ENCODE assay signal across 8 mouse cellular contexts in genomic region chrX:150589696-150590095, GRCm38 (mm10). TPM values are rescaled to one million over a fixed set of nuclear protein-coding genes. Genes with fewer than 3 reads are reported as not detected.
A peak's percentile ranks its signal among the peaks of the same experiment; 100 is the strongest.
DNase-seq lines count a peak whose midpoint lies in the region; ATAC-seq lines count a peak whose summit lies in the region.

Apex2 (minus strand) TSS chrX:150589868.

- peak within 1 kb of the TSS; percentile 58 for H3K4me3 ChIP-seq in kidney, embryonic 15.5 days (replicated peaks)
- peak within 1 kb of the TSS; percentile 42; the same call in 1 of the 2 replicates for H3K4me3 ChIP-seq in forebrain, embryonic 14.5 days (ENCODE audit: low read depth, low read length)
- H3K4me3 ChIP-seq in limb, embryonic 11.5 days (ENCODE audit: low read depth, low read length) = no peak within 1 kb of the TSS
- peak within 1 kb of the TSS; percentile 66 for H3K4me3 ChIP-seq in stomach, embryonic 16.5 days (replicated peaks; ENCODE audit: low read length)

- no peak for ATAC-seq in kidney, embryonic 15.5 days (replicated peaks; ENCODE audit: low FRiP score)
- ATAC-seq in forebrain, embryonic 14.5 days = no peak
- ATAC-seq in limb, embryonic 11.5 days (ENCODE audit: insufficient number of reproducible peaks, low FRiP score, low TSS enrichment, low read depth) = no peak
- ATAC-seq in stomach, embryonic 16.5 days (ENCODE audit: insufficient read depth, low FRiP score) = no peak
- ATAC-seq in frontal cortex, adult (ENCODE audit: low TSS enrichment) = no peak

- H3K36me3 ChIP-seq in kidney, embryonic 15.5 days = peaks cover 12% of the 10 kb centered on the region
- peaks cover 4% of the 10 kb centered on the region for H3K36me3 ChIP-seq in forebrain, embryonic 14.5 days (ENCODE audit: control insufficient read depth, insufficient read depth, low read length)
- no peaks in the 10 kb centered on the region for H3K36me3 ChIP-seq in limb, embryonic 11.5 days (ENCODE audit: control insufficient read depth, insufficient read depth, low read length)
- H3K36me3 ChIP-seq in stomach, embryonic 16.5 days (ENCODE audit: control insufficient read depth, insufficient read depth, low read length) = no peaks in the 10 kb centered on the region

- no peak for DNase-seq in kidney, adult 11 months
- peak; percentile 42 for DNase-seq in adipocyte (ENCODE audit: low spot score)
- DNase-seq in forebrain, embryonic 14.5 days (ENCODE audit: low spot score) = no peak
- no peak for DNase-seq in limb, embryonic 11.5 days (ENCODE audit: low spot score)
- no peak for DNase-seq in spleen, postnatal 14 days (ENCODE audit: low spot score in 2 of 2)

- no peaks in the 10 kb centered on the region for H3K9me3 ChIP-seq in kidney, embryonic 15.5 days (replicated peaks)
- H3K9me3 ChIP-seq in forebrain, embryonic 14.5 days (replicated peaks; ENCODE audit: control insufficient read depth, low read length) = no peaks in the 10 kb centered on the region
- H3K9me3 ChIP-seq in limb, embryonic 11.5 days (ENCODE audit: control insufficient read depth, low read length) = no peaks in the 10 kb centered on the region
- H3K9me3 ChIP-seq in stomach, embryonic 16.5 days (replicated peaks; ENCODE audit: control insufficient read depth, low read length) = no peaks in the 10 kb centered on the region

- H3K9ac ChIP-seq in kidney, embryonic 15.5 days = no peak within 1 kb of the TSS
- no peak within 1 kb of the TSS for H3K9ac ChIP-seq in forebrain, embryonic 14.5 days (ENCODE audit: low read length)
- H3K9ac ChIP-seq in limb, embryonic 11.5 days (ENCODE audit: low read length) = no peak within 1 kb of the TSS
- H3K9ac ChIP-seq in stomach, embryonic 16.5 days (ENCODE audit: low read length) = no peak within 1 kb of the TSS; the same call in 1 of the 2 replicates

- H3K27me3 ChIP-seq in kidney, embryonic 15.5 days = peaks cover 25% of the 10 kb centered on the region
- no peaks in the 10 kb centered on the region for H3K27me3 ChIP-seq in forebrain, embryonic 14.5 days (replicated peaks; ENCODE audit: control insufficient read depth, insufficient read depth, low read length)
- H3K27me3 ChIP-seq in limb, embryonic 11.5 days (ENCODE audit: control insufficient read depth, insufficient read depth, low read length) = no peaks in the 10 kb centered on the region
- H3K27me3 ChIP-seq in stomach, embryonic 16.5 days (ENCODE audit: control insufficient read depth, insufficient read depth, low read length) = no peaks in the 10 kb centered on the region

- 71% methylated on average over 5 of the region's 5 CpGs for WGBS in kidney, embryonic 15.5 days
- 79% methylated on average over 5 of the region's 5 CpGs for WGBS in forebrain, embryonic 14.5 days
- WGBS in limb, embryonic 11.5 days = 68% methylated on average over 5 of the region's 5 CpGs
- WGBS in stomach, embryonic 16.5 days = 71% methylated on average over 5 of the region's 5 CpGs

- no peaks in the 10 kb centered on the region for H3K4me1 ChIP-seq in kidney, embryonic 15.5 days
- no peaks in the 10 kb centered on the region for H3K4me1 ChIP-seq in forebrain, embryonic 14.5 days (ENCODE audit: control insufficient read depth, insufficient read depth, low read length)
- no peaks in the 10 kb centered on the region for H3K4me1 ChIP-seq in limb, embryonic 11.5 days (ENCODE audit: control insufficient read depth, insufficient read depth, low read length)
- H3K4me1 ChIP-seq in stomach, embryonic 16.5 days (ENCODE audit: control insufficient read depth, insufficient read depth, low read length) = no peaks in the 10 kb centered on the region

- 0 out of 2 replicates have a peak within 1 kb of the TSS, but pooled peaks have one; percentile 91 for H3K27ac ChIP-seq in kidney, embryonic 15.5 days
- H3K27ac ChIP-seq in forebrain, embryonic 14.5 days (ENCODE audit: low read depth, low read length) = no peak within 1 kb of the TSS
- no peak within 1 kb of the TSS for H3K27ac ChIP-seq in limb, embryonic 11.5 days (replicated peaks; ENCODE audit: low read depth, low read length)
- peak within 1 kb of the TSS; percentile 87; the same call in 1 of the 2 replicates for H3K27ac ChIP-seq in stomach, embryonic 16.5 days (ENCODE audit: low read length)

- peak within 1 kb of the TSS; percentile 64 for H3K4me2 ChIP-seq in kidney, embryonic 15.5 days
- H3K4me2 ChIP-seq in forebrain, embryonic 14.5 days (ENCODE audit: low read length) = peak within 1 kb of the TSS; percentile 58; the same call in 1 of the 2 replicates
- H3K4me2 ChIP-seq in limb, embryonic 11.5 days (ENCODE audit: low read depth, severe bottlenecking) = peak within 1 kb of the TSS; percentile 50
- H3K4me2 ChIP-seq in stomach, embryonic 16.5 days (ENCODE audit: low read depth, low read length) = peak within 1 kb of the TSS; percentile 57

RNA-seq across cellular contexts. Expression of gene Apex2, which starts in this region (rescaled TPM):
- polyA plus RNA-seq in kidney, embryonic 15.5 days (2015; fragmentation: Nextera tagmentation; extraction: Ambion mirVana) = 21.6 and 22.9 TPM in 2 replicates
- polyA plus RNA-seq in forebrain, embryonic 14.5 days (2014; fragmentation: Nextera tagmentation; extraction: Ambion mirVana) = 21.5 and 24.1 TPM in 2 replicates
- polyA plus RNA-seq in limb, embryonic 11.5 days (2014; fragmentation: Nextera tagmentation; extraction: Ambion mirVana) = 29.6 and 30.4 TPM in 2 replicates
- polyA plus RNA-seq in stomach, embryonic 16.5 days (2015; fragmentation: Nextera tagmentation; extraction: Ambion mirVana) = 14.6 and 16.7 TPM in 2 replicates

Comparison
In these comparisons a context has a peak if more than half of its experiments do, and no peak if none do; other contexts are left out.
1. H3K27ac ChIP-seq: peak in kidney, embryonic 15.5 days (single experiment) and stomach, embryonic 16.5 days (single experiment); none in forebrain, embryonic 14.5 days (single experiment) and limb, embryonic 11.5 days (single experiment).
2. Peak in every context shown above with its lines, with median percentiles within 50 percentile points of each other: H3K4me2 ChIP-seq.